Mouse (Mus musculus): ENCODE results near the gene Polr3a.

Gene Polr3a

GRCm38 (mm10) chr14:24486773-24487227 lies at the start of gene Polr3a, which contains the start of gene Rps24:
Gene Polr3a (minus strand): TSS chr14:24487058.
Gene Rps24 (plus strand): TSS chr14:24487125.
- DNase-seq: peak; percentile 99

GRCm38 (mm10) chr14:24534865-24535545 lies 48.1 kb upstream of the Polr3a start:
- peak; percentile 64 for DNase-seq

GRCm38 (mm10) chr14:24530228-24530627 lies 43.4 kb upstream of the Polr3a start:
- DNase-seq: peak; percentile 91

- peak; percentile 70 for DNase-seq
Measured at GRCm38 (mm10) chr14:24526440-24526839, 39.6 kb upstream of the Polr3a start.

GRCm38 (mm10) chr14:24525677-24526415 lies 39.0 kb upstream of the Polr3a start:
- peak; percentile 33 for DNase-seq

GRCm38 (mm10) chr14:24525137-24525536 lies 38.3 kb upstream of the Polr3a start:
- peak; percentile 55 for DNase-seq

GRCm38 (mm10) chr14:24521597-24521996 lies 34.7 kb upstream of the Polr3a start:
- DNase-seq: peak; percentile 75

- DNase-seq: no peak
Measured at GRCm38 (mm10) chr14:24512527-24513161, 25.8 kb upstream of the Polr3a start.

GRCm38 (mm10) chr14:24510679-24511078 lies 23.8 kb upstream of the Polr3a start:
- DNase-seq: peak; percentile 85

GRCm38 (mm10) chr14:24510218-24510617 lies 23.4 kb upstream of the Polr3a start:
- DNase-seq: no peak

GRCm38 (mm10) chr14:24509557-24509956 lies 22.7 kb upstream of the Polr3a start:
- DNase-seq: no peak

- DNase-seq: peak; percentile 87
Measured at GRCm38 (mm10) chr14:24508070-24508773, 21.4 kb upstream of the Polr3a start.

- no peak for DNase-seq
Measured at GRCm38 (mm10) chr14:24507452-24508069, 20.7 kb upstream of the Polr3a start.

- no peak for DNase-seq
Measured at GRCm38 (mm10) chr14:24501256-24501655, 14.4 kb upstream of the Polr3a start.

GRCm38 (mm10) chr14:24500845-24501186 lies 14.0 kb upstream of the Polr3a start:
- DNase-seq: no peak

GRCm38 (mm10) chr14:24500091-24500844 lies 13.4 kb upstream of the Polr3a start:
- DNase-seq: peak; percentile 96

- no peak for DNase-seq
Measured at GRCm38 (mm10) chr14:24499478-24499877, 12.6 kb upstream of the Polr3a start.

- no peak for DNase-seq
Measured at GRCm38 (mm10) chr14:24498561-24499255, 11.8 kb upstream of the Polr3a start.

GRCm38 (mm10) chr14:24497443-24497842 lies 10.6 kb upstream of the Polr3a start:
- no peak for DNase-seq

- no peak for DNase-seq
Measured at GRCm38 (mm10) chr14:24496507-24496906, 9.6 kb upstream of the Polr3a start.

- no peak for DNase-seq
Measured at GRCm38 (mm10) chr14:24493256-24493655, 6.4 kb upstream of the Polr3a start.

Measured in heart, adult 11 months (tissue).